Mouse (Mus musculus): ENCODE measurements around the gene Phxr2. TPM values are rescaled to one million over a fixed set of nuclear protein-coding genes. Genes with fewer than 3 reads are reported as not detected.

Gene Phxr2
- not detected in 2 replicates for polyA plus RNA-seq (2015; fragmentation: Nextera tagmentation; extraction: Ambion mirVana)

DNA sequence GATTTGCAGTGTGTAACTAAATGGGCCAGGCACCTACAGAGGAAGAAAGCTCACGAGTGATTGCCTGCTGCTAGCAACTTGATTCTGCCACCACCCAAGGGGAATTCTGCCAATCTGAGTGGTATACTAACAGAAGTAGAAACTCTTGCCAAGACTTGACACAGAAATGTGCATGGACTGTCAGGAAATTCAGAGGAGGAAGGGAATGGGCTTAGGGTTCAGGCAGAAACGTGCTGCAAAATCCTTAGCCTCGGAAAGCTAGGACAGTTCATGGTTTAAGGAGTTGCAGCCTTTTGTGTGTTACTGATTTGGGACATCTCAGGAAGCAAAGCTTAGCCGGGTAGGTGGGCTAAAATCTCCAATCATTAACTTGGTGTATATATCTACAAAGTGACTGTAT is at the start of gene Phxr2:
Gene Phxr2 (minus strand): TSS at position 101 of the 400 bp plus-strand sequence.
- Histone ChIP-seq H3K9me3 (no peaks in the 10 kb centered on the region), H3K4me1 (replicated peaks) (0 out of 2 replicates have a peak, but pooled peaks cover 6% of the 10 kb centered on the region), H3K4me3 (replicated peaks) (no peak within 1 kb of the TSS), H3K27me3 (replicated peaks) (no peaks in the 10 kb centered on the region), H3K9ac (no peak within 1 kb of the TSS), H3K27ac (peak within 1 kb of the TSS; percentile 83), H3K4me2 (replicated peaks) (no peak within 1 kb of the TSS), H3K36me3 (no peaks in the 10 kb centered on the region)
- ATAC-seq = no peak
- WGBS = 82% methylated on average over 4 of the region's 4 CpGs

DNA sequence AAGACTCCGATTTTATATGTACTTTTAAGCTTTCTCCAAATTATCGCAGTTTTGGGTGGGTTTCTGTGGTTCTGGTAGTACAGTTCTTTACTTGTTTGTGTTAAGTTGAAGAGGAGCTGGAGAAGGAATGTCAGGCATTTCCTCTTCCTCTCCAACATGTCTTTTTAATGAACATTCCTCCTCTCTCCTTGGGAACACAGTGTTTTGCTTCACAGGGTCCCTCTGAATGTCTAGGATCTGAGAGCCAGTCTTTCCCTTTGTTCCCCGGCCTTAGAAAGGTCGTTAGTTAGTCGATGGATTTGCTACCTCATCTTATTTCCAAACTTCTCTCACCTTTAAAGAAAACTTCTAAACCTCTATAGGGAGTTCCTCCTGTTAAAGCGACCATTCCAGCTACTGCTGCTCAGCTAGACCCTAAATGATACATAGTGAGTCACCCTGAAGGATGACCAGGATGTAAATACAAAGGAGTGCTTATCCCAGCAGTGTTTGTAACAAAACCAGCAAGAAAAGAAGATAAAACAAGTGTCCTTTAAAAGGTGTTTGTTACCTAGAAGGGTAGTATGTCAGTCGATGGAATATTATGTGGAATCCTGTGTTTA is 46.9 kb upstream of the Phxr2 start:
- 37% methylated on average over 7 of the region's 7 CpGs for WGBS
- no peaks in the 10 kb centered on the region for H3K27me3 ChIP-seq (replicated peaks)
- ATAC-seq = no peak
- peaks cover 16% of the 10 kb centered on the region; the same call in 1 of the 2 replicates for H3K4me1 ChIP-seq (replicated peaks)
- H3K9ac ChIP-seq = no peak overlapping the region
- no peak overlapping the region for H3K4me2 ChIP-seq (replicated peaks)
- no peak overlapping the region for H3K4me3 ChIP-seq (replicated peaks)
- H3K9me3 ChIP-seq = no peaks in the 10 kb centered on the region
- H3K36me3 ChIP-seq = no peaks in the 10 kb centered on the region
- peak overlapping the region; percentile 9; the same call in 1 of the 2 replicates for H3K27ac ChIP-seq

DNA sequence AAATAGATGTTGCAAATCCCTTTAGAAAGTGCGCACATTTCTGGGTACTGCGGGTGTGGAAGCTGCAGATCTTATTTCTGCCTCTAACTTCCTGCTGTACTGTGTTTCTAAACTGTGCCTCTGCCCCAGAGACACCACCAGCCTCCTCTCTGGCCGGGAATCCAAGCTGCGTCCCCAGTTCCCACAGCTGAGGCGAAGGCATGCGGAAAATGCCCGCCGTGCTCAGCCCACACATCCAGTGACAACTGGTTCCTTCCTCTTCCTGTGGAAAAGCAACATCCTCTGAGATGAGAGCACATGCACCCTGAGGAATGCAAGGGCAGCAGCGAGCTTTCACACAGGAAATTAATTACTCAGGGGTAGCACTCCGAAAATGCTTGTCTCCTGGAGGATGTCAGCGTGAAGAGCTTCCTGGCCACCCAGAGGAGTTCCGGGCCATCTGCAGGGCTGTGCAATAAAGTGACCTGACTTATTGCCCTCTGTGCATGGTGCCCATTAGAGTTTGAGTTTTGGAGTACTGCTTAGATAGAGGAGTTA is 45.9 kb upstream of the Phxr2 start:
- WGBS = 27% methylated on average over 12 of the region's 12 CpGs
- ATAC-seq = peak; percentile 80
- H3K4me3 ChIP-seq (replicated peaks) = no peak overlapping the region
- no peaks in the 10 kb centered on the region for H3K9me3 ChIP-seq
- H3K36me3 ChIP-seq = no peaks in the 10 kb centered on the region
- no peaks in the 10 kb centered on the region for H3K27me3 ChIP-seq (replicated peaks)
- H3K9ac ChIP-seq = no peak overlapping the region
- 0 out of 2 replicates have a peak overlapping the region, but pooled peaks have one; percentile 12 for H3K4me2 ChIP-seq (replicated peaks)
- peak overlapping the region; percentile 82 for H3K27ac ChIP-seq
- H3K4me1 ChIP-seq (replicated peaks) = peaks cover 16% of the 10 kb centered on the region; the same call in 1 of the 2 replicates

DNA sequence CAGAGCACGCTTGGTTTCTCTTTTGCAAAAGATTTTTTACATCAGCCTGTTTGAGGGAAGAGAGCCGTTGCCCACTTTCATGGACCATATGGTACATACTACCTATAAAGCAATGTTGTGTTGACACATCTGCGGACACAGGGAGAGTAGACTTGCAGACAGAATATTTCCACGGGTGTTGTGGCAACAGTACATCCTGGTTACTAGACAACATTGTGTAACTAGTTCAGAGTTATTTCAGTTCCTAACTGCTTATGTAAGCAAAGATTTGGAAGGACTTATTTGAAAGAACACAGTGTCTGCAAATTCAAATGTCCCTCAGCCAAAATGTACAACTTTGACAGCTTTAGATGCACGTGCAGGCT is 43.6 kb upstream of the Phxr2 start:
- Histone ChIP-seq H3K9me3 (no peaks in the 10 kb centered on the region), H3K27me3 (replicated peaks) (no peaks in the 10 kb centered on the region), H3K4me2 (replicated peaks) (no peak overlapping the region), H3K9ac (no peak overlapping the region), H3K36me3 (no peaks in the 10 kb centered on the region), H3K4me3 (replicated peaks) (no peak overlapping the region), H3K4me1 (replicated peaks) (peaks cover 25% of the 10 kb centered on the region; the same call in 1 of the 2 replicates), H3K27ac (0 out of 2 replicates have a peak overlapping the region, but pooled peaks have one; percentile 8)
- ATAC-seq = no peak
- 41% methylated on average over 5 of the region's 5 CpGs for WGBS

DNA sequence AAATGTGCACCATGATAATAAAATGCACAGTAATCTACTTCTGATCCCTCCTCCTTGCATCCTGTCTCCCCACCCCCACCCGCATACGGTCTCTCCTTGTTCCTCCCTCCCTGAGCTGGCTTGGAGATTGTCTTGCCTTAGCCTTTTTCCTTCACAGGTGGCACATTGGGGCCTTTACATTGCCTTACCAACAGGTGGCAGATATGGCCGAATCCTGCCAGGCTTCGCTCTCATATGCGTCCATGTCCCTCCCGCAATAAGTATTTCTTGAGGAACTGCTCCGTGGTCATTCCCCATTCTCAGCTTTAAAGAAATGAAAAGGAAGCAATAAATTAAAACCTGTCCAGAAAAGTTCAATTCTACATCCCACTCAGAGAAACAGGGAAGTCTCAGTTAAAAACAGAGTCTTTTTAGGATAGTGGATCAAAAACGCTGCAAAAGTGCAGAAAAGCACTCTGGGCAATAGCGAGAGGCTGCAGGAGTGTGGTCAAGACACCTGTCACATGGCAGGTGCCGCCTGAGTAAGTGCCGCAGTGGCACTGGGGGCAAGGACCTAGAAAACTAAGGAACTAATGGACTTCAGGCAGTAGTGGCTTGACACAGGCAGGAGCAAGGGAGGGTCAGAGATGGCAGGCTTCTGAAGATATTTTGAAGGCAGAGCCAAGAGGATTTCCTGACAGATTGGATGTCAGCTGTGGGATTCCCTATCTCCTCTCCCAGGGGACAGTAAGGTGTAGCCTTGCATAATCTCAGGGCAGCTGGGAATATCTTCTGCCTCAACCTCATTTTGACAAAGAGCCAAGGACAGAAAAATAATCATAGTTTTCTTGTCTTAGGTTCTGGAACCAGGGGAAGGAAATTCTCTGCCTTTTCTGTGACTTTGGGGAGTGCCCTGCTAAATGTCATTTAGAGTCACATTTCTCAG is 43.0 kb upstream of the Phxr2 start:
- H3K4me3 ChIP-seq (replicated peaks) = no peak overlapping the region
- H3K4me2 ChIP-seq (replicated peaks) = no peak overlapping the region
- H3K36me3 ChIP-seq = no peaks in the 10 kb centered on the region
- ATAC-seq = 0 out of 2 replicates have a peak, but pooled peaks have one; percentile 13
- 66% methylated on average over 11 of the region's 11 CpGs for WGBS
- 0 out of 2 replicates have a peak overlapping the region, but pooled peaks have one; percentile 8 for H3K27ac ChIP-seq
- no peak overlapping the region for H3K9ac ChIP-seq
- H3K27me3 ChIP-seq (replicated peaks) = no peaks in the 10 kb centered on the region
- H3K4me1 ChIP-seq (replicated peaks) = peaks cover 25% of the 10 kb centered on the region; the same call in 1 of the 2 replicates
- no peaks in the 10 kb centered on the region for H3K9me3 ChIP-seq

DNA sequence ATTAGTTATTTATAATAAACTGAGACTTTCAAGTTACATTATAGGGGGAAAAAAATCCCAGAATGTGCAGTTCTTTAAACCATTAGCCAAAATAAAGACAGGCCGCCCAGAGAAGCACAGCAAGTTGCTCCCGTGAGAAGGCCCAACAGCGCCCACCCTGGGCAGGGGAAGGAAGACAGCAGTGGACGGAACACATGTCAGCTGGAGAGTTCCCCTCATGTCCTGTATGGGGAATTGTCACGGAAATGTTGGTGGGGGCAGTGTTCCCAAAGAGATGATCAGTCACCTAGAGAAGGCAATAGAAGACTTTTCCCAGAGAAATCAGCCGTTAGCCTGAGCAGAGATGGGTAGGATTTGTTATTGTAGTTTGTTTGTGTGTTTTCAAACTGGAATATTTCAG is 42.3 kb upstream of the Phxr2 start:
- Histone ChIP-seq H3K4me3 (replicated peaks) (no peak overlapping the region), H3K9me3 (no peaks in the 10 kb centered on the region), H3K4me2 (replicated peaks) (no peak overlapping the region), H3K27me3 (replicated peaks) (no peaks in the 10 kb centered on the region), H3K27ac (no peak overlapping the region), H3K4me1 (replicated peaks) (peaks cover 25% of the 10 kb centered on the region; the same call in 1 of the 2 replicates), H3K9ac (no peak overlapping the region), H3K36me3 (no peaks in the 10 kb centered on the region)
- 75% methylated on average over 6 of the region's 6 CpGs for WGBS
- no peak for ATAC-seq

DNA sequence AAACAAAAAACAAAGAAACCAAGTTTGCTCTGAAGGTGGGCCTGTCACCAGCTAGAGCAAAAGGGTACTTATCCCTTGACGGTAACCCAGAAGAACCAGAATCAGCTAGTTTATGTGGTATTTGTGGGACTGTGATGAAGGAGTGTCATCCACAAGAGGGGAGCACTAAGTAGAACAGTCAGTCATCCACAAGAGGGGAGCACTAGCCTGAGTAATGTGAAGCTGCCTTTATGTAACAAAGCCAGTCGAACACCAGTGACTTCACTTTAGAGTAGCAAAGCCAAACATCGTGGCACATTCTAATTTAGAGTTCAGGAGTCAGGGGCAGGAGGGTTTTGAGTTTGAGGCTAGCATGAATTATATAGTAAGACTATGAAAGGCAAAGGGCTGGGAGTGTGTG is 40.3 kb upstream of the Phxr2 start:
- no peak overlapping the region for H3K9ac ChIP-seq
- no peak overlapping the region for H3K4me2 ChIP-seq (replicated peaks)
- H3K27ac ChIP-seq = no peak overlapping the region
- H3K36me3 ChIP-seq = no peaks in the 10 kb centered on the region
- ATAC-seq = 0 out of 2 replicates have a peak, but pooled peaks have one; percentile 23
- no peaks in the 10 kb centered on the region for H3K27me3 ChIP-seq (replicated peaks)
- H3K4me1 ChIP-seq (replicated peaks) = peaks cover 22% of the 10 kb centered on the region; the same call in 1 of the 2 replicates
- no peaks in the 10 kb centered on the region for H3K9me3 ChIP-seq
- 59% methylated on average over 3 of the region's 3 CpGs for WGBS
- no peak overlapping the region for H3K4me3 ChIP-seq (replicated peaks)

DNA sequence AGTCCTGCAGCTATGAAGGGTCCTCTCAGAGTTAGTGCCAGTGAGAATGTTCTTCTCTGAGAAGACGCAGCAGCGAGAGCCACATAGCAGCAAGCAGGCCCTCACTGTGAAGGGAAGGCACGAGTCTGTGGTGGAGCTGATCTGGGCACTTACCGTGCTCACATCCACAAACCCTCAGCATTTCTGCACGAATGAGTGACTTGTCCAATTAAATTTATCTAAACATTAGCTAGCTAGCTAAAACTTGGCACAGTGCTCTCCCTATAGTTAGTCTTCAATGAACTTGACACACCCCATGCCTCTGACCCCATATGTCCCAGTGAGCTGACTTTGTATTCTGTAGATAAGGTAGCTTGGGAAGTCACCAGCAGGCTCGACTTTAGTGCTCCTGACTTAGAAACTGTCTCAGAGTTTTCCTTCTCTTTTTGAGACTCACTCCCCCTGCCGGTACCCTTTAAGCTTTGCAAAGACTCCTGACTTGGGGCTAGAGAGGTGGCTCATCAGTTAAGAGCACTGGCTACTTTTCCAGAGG is 39.7 kb upstream of the Phxr2 start:
- Histone ChIP-seq H3K27me3 (replicated peaks) (no peaks in the 10 kb centered on the region), H3K4me2 (replicated peaks) (no peak overlapping the region), H3K4me3 (replicated peaks) (no peak overlapping the region), H3K36me3 (no peaks in the 10 kb centered on the region), H3K4me1 (replicated peaks) (peaks cover 18% of the 10 kb centered on the region; the same call in 1 of the 2 replicates), H3K9ac (no peak overlapping the region), H3K27ac (no peak overlapping the region), H3K9me3 (no peaks in the 10 kb centered on the region)
- peak; percentile 66 for ATAC-seq
- 46% methylated on average over 7 of the region's 7 CpGs for WGBS

DNA sequence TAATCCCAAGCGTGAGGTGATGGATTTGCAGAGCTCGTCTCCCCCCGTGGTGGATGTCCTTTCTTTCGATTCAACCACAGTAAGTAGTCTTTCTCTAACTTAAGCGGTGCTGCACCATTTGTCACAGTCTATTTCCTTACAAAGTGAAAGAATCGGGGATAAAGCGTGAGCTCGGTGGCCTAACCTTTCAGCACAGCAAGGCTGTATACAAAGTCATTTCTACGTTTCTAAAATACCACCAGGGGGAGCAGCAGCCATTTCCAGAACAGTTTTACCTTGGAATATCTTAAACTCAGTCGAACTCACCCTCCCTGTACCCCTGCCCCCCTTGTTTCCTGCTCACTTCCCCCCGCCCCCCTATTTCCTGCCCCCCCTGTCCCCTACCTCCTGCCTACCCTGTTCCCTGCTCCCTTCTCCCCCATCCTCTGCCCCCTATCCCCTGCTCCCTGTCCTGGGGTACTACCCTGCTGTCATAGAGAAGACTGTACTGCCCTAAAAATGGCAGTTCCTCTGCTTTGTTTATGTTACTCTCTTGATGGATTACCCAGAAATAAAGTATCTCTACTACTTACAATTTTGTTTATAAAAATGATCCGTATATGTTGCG is 38.8 kb upstream of the Phxr2 start:
- H3K27me3 ChIP-seq (replicated peaks) = no peaks in the 10 kb centered on the region
- peak; percentile 60 for ATAC-seq
- H3K4me2 ChIP-seq (replicated peaks) = no peak overlapping the region; the same call in 1 of the 2 replicates
- peaks cover 15% of the 10 kb centered on the region; the same call in 1 of the 2 replicates for H3K4me1 ChIP-seq (replicated peaks)
- H3K27ac ChIP-seq = no peak overlapping the region
- WGBS = 39% methylated on average over 13 of the region's 13 CpGs
- no peaks in the 10 kb centered on the region for H3K36me3 ChIP-seq
- H3K9me3 ChIP-seq = no peaks in the 10 kb centered on the region
- no peak overlapping the region for H3K9ac ChIP-seq
- H3K4me3 ChIP-seq (replicated peaks) = no peak overlapping the region

DNA sequence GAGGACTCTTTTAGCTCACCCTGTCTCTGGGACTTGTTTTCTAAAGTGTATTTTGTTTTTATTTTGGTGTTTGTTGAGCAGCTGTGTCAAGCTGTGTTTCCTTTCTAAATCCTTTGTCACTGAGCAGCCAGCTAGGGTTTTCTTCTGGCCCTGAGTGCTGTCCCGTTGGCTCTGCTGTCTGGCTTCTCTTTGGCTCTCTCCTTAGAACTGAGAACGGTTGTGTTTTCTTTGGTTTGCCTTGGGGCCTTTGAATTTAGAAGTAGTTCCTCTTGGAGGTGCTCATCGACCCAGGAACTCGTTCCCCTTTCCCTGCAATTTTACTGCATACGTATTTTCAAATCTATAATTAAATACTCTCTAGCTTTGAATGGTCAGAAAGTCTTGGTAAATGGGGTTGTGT is 36.9 kb upstream of the Phxr2 start:
- no peaks in the 10 kb centered on the region for H3K9me3 ChIP-seq
- H3K4me3 ChIP-seq (replicated peaks) = no peak overlapping the region
- H3K4me2 ChIP-seq (replicated peaks) = no peak overlapping the region
- H3K4me1 ChIP-seq (replicated peaks) = peaks cover 9% of the 10 kb centered on the region; the same call in 1 of the 2 replicates
- no peak overlapping the region for H3K27ac ChIP-seq
- H3K27me3 ChIP-seq (replicated peaks) = no peaks in the 10 kb centered on the region
- H3K36me3 ChIP-seq = no peaks in the 10 kb centered on the region
- 90% methylated on average over 5 of the region's 5 CpGs for WGBS
- no peak overlapping the region for H3K9ac ChIP-seq
- ATAC-seq = no peak

DNA sequence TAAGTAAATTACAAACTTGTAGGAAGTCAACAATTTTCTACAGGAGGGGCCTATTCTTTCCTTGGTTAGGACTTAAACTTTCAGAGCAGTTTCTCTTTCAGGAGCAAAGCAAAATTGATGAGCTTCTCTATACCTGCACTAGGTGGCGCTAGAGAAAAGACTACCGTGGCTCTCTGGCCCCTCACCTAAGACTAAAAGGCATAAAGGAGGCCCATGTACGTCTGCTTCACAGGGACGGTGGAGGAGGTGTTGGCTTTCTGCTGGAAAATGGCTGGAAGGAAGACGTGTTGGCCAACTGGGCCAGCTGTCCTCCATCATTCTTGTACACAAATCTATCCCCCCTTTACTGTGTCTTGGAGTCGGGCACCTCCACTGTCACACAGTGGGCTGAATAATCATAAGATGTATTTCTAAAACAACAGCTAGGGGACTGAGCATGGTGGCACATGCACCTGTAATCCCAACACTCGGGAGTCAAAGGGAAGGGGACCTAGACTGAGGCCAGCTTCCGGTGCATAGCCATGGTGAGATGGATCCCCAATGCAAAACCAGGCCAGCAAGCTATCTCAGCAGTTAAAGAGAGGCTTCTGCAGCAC is 36.0 kb upstream of the Phxr2 start:
- H3K9ac ChIP-seq = no peak overlapping the region
- 42% methylated on average over 8 of the region's 8 CpGs for WGBS
- no peak overlapping the region for H3K27ac ChIP-seq
- peaks cover 9% of the 10 kb centered on the region; the same call in 1 of the 2 replicates for H3K4me1 ChIP-seq (replicated peaks)
- no peak overlapping the region for H3K4me3 ChIP-seq (replicated peaks)
- H3K27me3 ChIP-seq (replicated peaks) = no peaks in the 10 kb centered on the region
- H3K9me3 ChIP-seq = no peaks in the 10 kb centered on the region
- no peak overlapping the region for H3K4me2 ChIP-seq (replicated peaks)
- ATAC-seq = no peak
- no peaks in the 10 kb centered on the region for H3K36me3 ChIP-seq

Data from intestine, embryonic 15.5 days (tissue).